Mouse (Mus musculus): ENCODE measurements at regions not wholly inside any gene's neighbourhood (a gene's known extent, or its start where the extent isn't known, plus 50 kb on each side); places are given as distances from the start of the nearest gene placed in this dataset.

GRCm38 (mm10) chr13:16705217-16706104, 693.8 kb downstream of the Inhba start:
- 55% methylated on average over 10 of the region's 10 CpGs for WGBS
- peak; percentile 87 for ATAC-seq (ENCODE audit: low FRiP score)
- no peak overlapping the region for H3K9ac ChIP-seq
- H3K4me1 ChIP-seq = peaks cover 5% of the 10 kb centered on the region; the same call in 1 of the 2 replicates
- no peaks in the 10 kb centered on the region for H3K27me3 ChIP-seq
- H3K4me3 ChIP-seq (replicated peaks) = no peak overlapping the region
- no peaks in the 10 kb centered on the region for H3K36me3 ChIP-seq (replicated peaks)
- H3K27ac ChIP-seq = 0 out of 2 replicates have a peak overlapping the region, but pooled peaks have one; percentile 42
- no peaks in the 10 kb centered on the region for H3K9me3 ChIP-seq
- H3K4me2 ChIP-seq = no peak overlapping the region

DNA sequence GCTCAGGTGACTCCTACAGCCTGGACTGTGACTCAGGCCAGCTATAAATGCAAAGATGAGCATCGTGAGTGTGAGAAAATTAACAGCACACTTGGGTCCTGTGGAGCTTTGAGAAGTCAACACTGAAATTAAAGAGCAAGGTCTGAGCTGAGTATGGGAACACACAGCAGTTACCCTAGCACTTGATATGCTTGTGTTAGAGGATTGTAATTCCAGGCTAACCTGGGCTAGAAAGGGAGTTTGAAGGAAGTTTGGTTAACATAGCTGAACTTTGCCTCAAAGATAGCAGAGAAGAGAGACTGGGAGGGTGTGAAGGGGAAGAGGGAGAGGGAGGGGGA, 694.4 kb downstream of the Inhba start:
- Histone ChIP-seq H3K27ac (0 out of 2 replicates have a peak overlapping the region, but pooled peaks have one; percentile 42), H3K9ac (no peak overlapping the region), H3K36me3 (replicated peaks) (no peaks in the 10 kb centered on the region), H3K4me3 (replicated peaks) (no peak overlapping the region), H3K27me3 (no peaks in the 10 kb centered on the region), H3K4me1 (peaks cover 5% of the 10 kb centered on the region; the same call in 1 of the 2 replicates), H3K4me2 (no peak overlapping the region), H3K9me3 (no peaks in the 10 kb centered on the region)
- WGBS = 50% methylated on average over 1 of the region's 1 CpGs
- ATAC-seq (ENCODE audit: low FRiP score) = no peak

- H3K9me3 ChIP-seq = no peaks in the 10 kb centered on the region
- H3K27me3 ChIP-seq = no peaks in the 10 kb centered on the region
- no peak overlapping the region for H3K4me3 ChIP-seq (replicated peaks)
- no peak overlapping the region for H3K4me2 ChIP-seq
- H3K4me1 ChIP-seq = no peaks in the 10 kb centered on the region
- no peaks in the 10 kb centered on the region for H3K36me3 ChIP-seq (replicated peaks)
- no peak overlapping the region for H3K9ac ChIP-seq
- no peak overlapping the region for H3K27ac ChIP-seq
- WGBS = 71% methylated on average over 5 of the region's 5 CpGs
- ATAC-seq (ENCODE audit: low FRiP score) = no peak
Observed at GRCm38 (mm10) chr13:16715296-16715960, 703.8 kb downstream of the Inhba start.

- WGBS = 64% methylated on average over 6 of the region's 6 CpGs
Observed at GRCm38 (mm10) chr13:16716340-16716739, 704.7 kb downstream of the Inhba start.

GRCm38 (mm10) chr13:16716796-16717749, 705.4 kb downstream of the Inhba start:
- H3K27me3 ChIP-seq = no peaks in the 10 kb centered on the region
- H3K36me3 ChIP-seq (replicated peaks) = no peaks in the 10 kb centered on the region
- no peak overlapping the region for H3K27ac ChIP-seq
- H3K4me3 ChIP-seq (replicated peaks) = no peak overlapping the region
- 77% methylated on average over 5 of the region's 5 CpGs for WGBS
- no peak overlapping the region for H3K4me2 ChIP-seq
- H3K4me1 ChIP-seq = no peaks in the 10 kb centered on the region
- H3K9me3 ChIP-seq = no peaks in the 10 kb centered on the region
- no peak overlapping the region for H3K9ac ChIP-seq
- no peak for ATAC-seq (ENCODE audit: low FRiP score)

More at GRCm38 (mm10) chr13:16716340-16716739, 704.7 kb downstream of the Inhba start:
- no peak for ATAC-seq (ENCODE audit: low FRiP score)
- H3K4me3 ChIP-seq (replicated peaks) = no peak overlapping the region
- no peak overlapping the region for H3K27ac ChIP-seq
- no peak overlapping the region for H3K9ac ChIP-seq
- H3K27me3 ChIP-seq = no peaks in the 10 kb centered on the region
- no peaks in the 10 kb centered on the region for H3K9me3 ChIP-seq
- no peak overlapping the region for H3K4me2 ChIP-seq
- H3K4me1 ChIP-seq = no peaks in the 10 kb centered on the region
- H3K36me3 ChIP-seq (replicated peaks) = no peaks in the 10 kb centered on the region

DNA sequence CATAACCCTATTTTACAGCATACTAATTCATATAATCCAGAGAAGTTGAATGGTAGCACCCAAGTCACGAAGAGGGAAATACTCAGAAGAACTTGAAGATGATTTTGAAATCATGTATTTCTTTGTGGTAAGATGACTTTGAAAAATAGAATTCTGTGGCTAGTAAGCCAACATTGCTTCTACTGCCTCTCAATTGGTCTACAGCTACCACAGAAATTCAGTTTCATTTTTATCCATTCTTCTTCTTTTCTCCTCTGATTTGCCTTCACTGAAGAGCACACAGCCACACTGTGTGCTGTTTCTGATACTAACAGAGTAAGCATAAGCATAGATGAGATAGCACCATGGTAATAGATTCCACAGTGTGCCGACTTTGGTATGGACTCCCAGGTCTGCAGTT, 708.4 kb downstream of the Inhba start:
- ATAC-seq (ENCODE audit: low FRiP score) = no peak
- 91% methylated on average over 2 of the region's 2 CpGs for WGBS
- Histone ChIP-seq H3K4me3 (replicated peaks) (no peak overlapping the region), H3K4me2 (no peak overlapping the region), H3K27me3 (no peaks in the 10 kb centered on the region), H3K36me3 (replicated peaks) (no peaks in the 10 kb centered on the region), H3K9ac (no peak overlapping the region), H3K27ac (no peak overlapping the region), H3K4me1 (no peaks in the 10 kb centered on the region), H3K9me3 (no peaks in the 10 kb centered on the region)

GRCm38 (mm10) chr13:16725350-16725749, 713.7 kb downstream of the Inhba start:
- H3K4me2 ChIP-seq = no peak overlapping the region
- no peak overlapping the region for H3K4me3 ChIP-seq (replicated peaks)
- H3K9ac ChIP-seq = no peak overlapping the region
- no peaks in the 10 kb centered on the region for H3K36me3 ChIP-seq (replicated peaks)
- H3K9me3 ChIP-seq = no peaks in the 10 kb centered on the region
- H3K27me3 ChIP-seq = no peaks in the 10 kb centered on the region
- ATAC-seq (ENCODE audit: low FRiP score) = no peak
- H3K4me1 ChIP-seq = no peaks in the 10 kb centered on the region
- H3K27ac ChIP-seq = no peak overlapping the region
- 86% methylated on average over 5 of the region's 5 CpGs for WGBS

- Histone ChIP-seq H3K4me3 (replicated peaks) (no peak overlapping the region), H3K9ac (no peak overlapping the region), H3K36me3 (replicated peaks) (no peaks in the 10 kb centered on the region), H3K4me2 (no peak overlapping the region), H3K4me1 (no peaks in the 10 kb centered on the region), H3K9me3 (no peaks in the 10 kb centered on the region), H3K27ac (no peak overlapping the region), H3K27me3 (no peaks in the 10 kb centered on the region)
- ATAC-seq (ENCODE audit: low FRiP score) = no peak
- 81% methylated on average over 1 of the region's 1 CpGs for WGBS
Observed at GRCm38 (mm10) chr13:16738313-16738712, 726.7 kb downstream of the Inhba start.

DNA sequence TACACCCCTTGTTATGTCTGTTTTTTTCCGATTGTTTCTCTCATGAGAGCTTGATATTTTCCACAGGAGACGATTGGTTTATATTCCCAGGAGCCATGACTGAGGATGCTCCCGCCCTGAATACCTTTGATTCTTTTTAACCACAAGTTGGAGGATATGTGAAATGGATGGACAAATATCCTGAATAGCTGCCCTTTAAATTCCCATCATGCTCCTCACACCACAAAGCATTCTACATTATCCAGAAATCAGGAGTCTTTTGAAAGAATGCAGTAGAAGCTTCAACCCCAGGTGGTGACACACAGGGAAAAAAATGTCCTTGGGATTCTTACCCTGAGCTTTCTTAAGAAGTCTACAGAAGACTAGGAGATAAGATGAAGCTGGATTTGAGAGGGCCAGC, 727.9 kb downstream of the Inhba start:
- Histone ChIP-seq H3K9ac (no peak overlapping the region), H3K36me3 (replicated peaks) (no peaks in the 10 kb centered on the region), H3K4me2 (no peak overlapping the region), H3K9me3 (no peaks in the 10 kb centered on the region), H3K4me1 (no peaks in the 10 kb centered on the region), H3K27ac (no peak overlapping the region), H3K4me3 (replicated peaks) (no peak overlapping the region), H3K27me3 (no peaks in the 10 kb centered on the region)
- WGBS = 84% methylated on average over 3 of the region's 3 CpGs
- no peak for ATAC-seq (ENCODE audit: low FRiP score)

GRCm38 (mm10) chr13:16744237-16744636, 732.6 kb downstream of the Inhba start:
- Histone ChIP-seq H3K9ac (no peak overlapping the region), H3K4me3 (replicated peaks) (no peak overlapping the region), H3K36me3 (replicated peaks) (no peaks in the 10 kb centered on the region), H3K4me2 (no peak overlapping the region), H3K9me3 (no peaks in the 10 kb centered on the region), H3K27me3 (no peaks in the 10 kb centered on the region), H3K4me1 (no peaks in the 10 kb centered on the region), H3K27ac (no peak overlapping the region)
- 91% methylated on average over 1 of the region's 1 CpGs for WGBS
- no peak for ATAC-seq (ENCODE audit: low FRiP score)

DNA sequence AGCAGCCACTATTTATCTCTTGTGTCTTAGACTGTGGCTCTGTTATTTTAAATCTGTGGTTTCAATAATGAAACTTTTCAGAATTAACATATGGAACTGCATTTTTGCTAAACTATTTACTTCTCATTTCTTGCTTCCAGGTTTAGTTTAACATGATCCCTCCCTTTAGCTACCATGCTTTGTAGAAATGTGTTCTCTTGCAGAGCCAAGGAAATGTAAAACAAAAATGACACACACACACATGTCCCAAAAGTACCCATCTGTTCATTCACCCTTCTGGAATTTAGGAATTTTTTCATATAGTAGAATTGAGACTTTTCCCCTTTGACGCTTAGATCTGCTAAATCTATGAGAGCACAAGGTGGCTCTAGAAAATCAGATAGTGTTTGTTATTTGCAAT, 734.0 kb downstream of the Inhba start:
- no peaks in the 10 kb centered on the region for H3K9me3 ChIP-seq
- WGBS = 96% methylated on average over 1 of the region's 1 CpGs
- ATAC-seq (ENCODE audit: low FRiP score) = no peak
- H3K4me1 ChIP-seq = no peaks in the 10 kb centered on the region
- H3K27ac ChIP-seq = no peak overlapping the region
- H3K9ac ChIP-seq = no peak overlapping the region
- no peak overlapping the region for H3K4me2 ChIP-seq
- H3K36me3 ChIP-seq (replicated peaks) = no peaks in the 10 kb centered on the region
- H3K4me3 ChIP-seq (replicated peaks) = no peak overlapping the region
- no peaks in the 10 kb centered on the region for H3K27me3 ChIP-seq

GRCm38 (mm10) chr13:16746451-16746850, 734.8 kb downstream of the Inhba start:
- 93% methylated on average over 1 of the region's 1 CpGs for WGBS
- H3K27me3 ChIP-seq = no peaks in the 10 kb centered on the region

More at GRCm38 (mm10) chr13:16746451-16746850, 734.8 kb downstream of the Inhba start:
- Histone ChIP-seq H3K4me1 (no peaks in the 10 kb centered on the region), H3K4me3 (replicated peaks) (no peak overlapping the region), H3K9me3 (no peaks in the 10 kb centered on the region), H3K27ac (no peak overlapping the region), H3K9ac (no peak overlapping the region), H3K36me3 (replicated peaks) (no peaks in the 10 kb centered on the region), H3K4me2 (no peak overlapping the region)
- no peak for ATAC-seq (ENCODE audit: low FRiP score)
